Mouse (Mus musculus) embryonic fibroblast, embryonic 13.5 days (primary cell): Measurements from ENCODE around the gene Kalrn.

Experiments
- CTCF ChIP-seq: IDR thresholded peaks from 2 replicates; pipeline ENCODE4 v1.5.1; 2011; ENCODE audit warnings: mild to moderate bottlenecking, control low read depth, low read length, moderate library complexity, borderline replicate concordance; ENCODE audit not compliant: insufficient read depth
- POLR2A ChIP-seq: IDR thresholded peaks from 2 replicates; pipeline ENCODE4 v1.6.1; 2011; ENCODE audit warnings: low read depth, mild to moderate bottlenecking, control low read depth, low read length, moderate library complexity

- TF ChIP-seq CTCF (no peak), POLR2A (no peak)
Observed at GRCm38 (mm10) chr16:34119844-34120243, 453.5 kb downstream of the Kalrn start.
